Mouse (Mus musculus) brain, embryonic 14.5 days (tissue): Measurements from ENCODE around the gene Ap4m1. TPM values are rescaled to one million over a fixed set of nuclear protein-coding genes. Genes with fewer than 3 reads are reported as not detected.
A peak's percentile ranks its signal among the peaks of the same experiment; 100 is the strongest.

Experiments used
- DNase-seq: peaks from one replicate; pipeline ENCODE4 v3.0.0-alpha.2; 2011; ENCODE audit warnings: low read depth
- CTCF ChIP-seq: fragments of 200-500 bp; IDR thresholded peaks from 2 replicates; pipeline ENCODE4 v1.5.1; 2012; ENCODE audit warnings: inconsistent platforms, mild to moderate bottlenecking, moderate library complexity, borderline replicate concordance; ENCODE audit not compliant: insufficient read depth, insufficient read length; ENCODE audit errors: extremely low read depth
- POLR2A ChIP-seq: fragments of 200-500 bp; IDR thresholded peaks from 2 replicates; pipeline ENCODE4 v1.6.1; 2012; ENCODE audit warnings: mild to moderate bottlenecking, inconsistent platforms, borderline replicate concordance; ENCODE audit not compliant: poor library complexity, insufficient read depth, insufficient read length, severe bottlenecking; ENCODE audit errors: extremely low read depth
- polyA plus RNA-seq: library from polyadenylated mRNA; depleted of rRNA; stranded (reverse); fragments of >200 nt; gene quantifications from 2 replicates; pipeline ENCODE4 v1.2.3, GENCODE M21; 2012

Gene Ap4m1
- polyA plus RNA-seq, 1 experiment = 60.2 TPM

DNA sequence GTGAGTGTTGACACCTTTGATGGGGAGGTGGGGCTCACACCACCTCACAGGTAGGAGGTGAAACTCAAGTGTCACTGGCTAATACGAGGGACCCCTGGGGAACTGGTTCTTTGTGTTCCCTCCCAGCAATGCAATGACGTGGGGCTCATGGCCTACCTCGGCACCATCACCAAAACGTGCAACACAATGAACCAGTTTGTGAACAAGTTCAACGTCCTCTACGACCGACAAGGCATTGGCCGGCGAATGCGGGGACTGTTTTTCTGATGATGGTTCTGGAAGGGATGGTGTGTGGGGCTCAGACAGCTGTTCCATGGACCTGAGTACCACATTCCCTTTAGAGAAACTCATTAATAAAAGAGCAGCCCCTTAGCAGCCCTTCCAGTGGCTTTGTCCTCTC lies 8.2 kb upstream of the Ap4m1 start:
- TF ChIP-seq POLR2A (no peak), CTCF (no peak)
- DNase-seq = no peak

DNA sequence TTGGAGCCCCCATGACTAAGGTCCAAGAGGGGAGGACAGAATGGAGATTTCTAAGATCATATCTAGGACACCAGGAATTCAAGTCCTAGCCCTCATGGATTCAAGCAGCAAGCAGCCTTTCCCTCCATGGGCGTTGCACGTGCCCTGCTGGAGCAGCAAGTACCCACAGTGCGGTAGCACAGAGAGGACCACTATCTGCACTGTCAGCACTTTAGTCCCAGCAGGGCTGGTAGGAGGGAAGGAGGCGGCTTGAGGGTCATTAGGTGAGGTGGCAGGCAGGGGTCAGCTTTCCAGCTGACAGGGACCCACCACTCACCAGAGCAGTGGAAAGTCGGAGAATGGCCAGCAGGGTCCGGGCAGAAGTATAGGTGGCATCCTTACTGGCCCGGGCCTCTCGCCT lies 6.2 kb upstream of the Ap4m1 start:
- DNase-seq = no peak
- TF ChIP-seq CTCF (no peak), POLR2A (no peak)

DNA sequence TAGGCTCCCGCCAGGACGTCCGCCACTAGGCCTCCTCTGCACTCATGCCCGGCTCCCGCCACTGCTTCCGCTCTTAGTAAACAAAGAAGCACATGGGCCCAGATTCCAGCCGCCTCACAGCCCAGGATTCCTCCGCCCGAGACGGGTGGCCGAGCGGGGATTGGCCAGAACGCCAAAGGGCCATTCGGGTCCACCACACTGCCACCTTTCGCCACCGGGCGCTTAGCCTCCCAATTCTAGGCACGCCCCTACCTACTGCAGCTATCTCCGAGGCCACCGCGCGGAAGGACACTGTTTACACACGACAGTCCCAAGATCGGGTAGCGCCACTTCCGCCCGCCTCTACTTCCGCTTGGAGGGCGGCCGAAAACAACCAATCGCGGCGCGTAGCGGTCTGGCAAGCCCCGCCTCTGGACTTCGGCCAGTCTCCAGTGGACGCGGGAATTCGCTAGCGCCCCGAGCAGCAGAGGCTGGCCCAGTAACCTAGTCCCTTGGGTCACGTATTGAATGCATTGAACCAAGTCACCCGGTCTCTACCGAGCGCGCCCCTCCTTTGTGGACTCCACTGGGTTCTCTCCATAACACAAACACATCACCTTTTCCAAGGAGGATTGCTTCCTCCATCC lies 753 bp upstream of the Ap4m1 start:
- DNase-seq = peak; percentile 99
- no peak for TF ChIP-seq CTCF
- peak; percentile 50; the same call in 1 of the 2 replicates for TF ChIP-seq POLR2A

DNA sequence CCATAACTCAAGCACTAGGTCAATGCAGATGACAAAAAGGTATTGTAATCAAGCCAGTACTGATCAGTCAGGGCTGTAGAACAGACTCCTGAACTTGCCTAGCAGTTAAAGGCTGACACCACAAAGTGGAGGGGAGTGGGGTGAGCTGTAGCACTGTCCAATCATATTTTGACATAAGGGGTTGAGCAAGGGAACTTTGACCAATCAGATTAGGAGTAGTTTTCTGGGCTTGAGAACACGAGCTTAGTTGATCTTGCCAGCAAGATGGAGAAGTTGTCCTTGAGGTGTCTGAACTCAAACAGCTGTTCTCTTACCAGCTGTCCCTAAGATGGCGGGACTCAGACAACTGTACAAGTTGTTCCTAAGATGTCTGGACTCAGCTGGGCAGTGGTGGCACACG lies 1.4 kb downstream of the Ap4m1 start:
- no peak for DNase-seq
- TF ChIP-seq POLR2A (no peak), CTCF (no peak)

DNA sequence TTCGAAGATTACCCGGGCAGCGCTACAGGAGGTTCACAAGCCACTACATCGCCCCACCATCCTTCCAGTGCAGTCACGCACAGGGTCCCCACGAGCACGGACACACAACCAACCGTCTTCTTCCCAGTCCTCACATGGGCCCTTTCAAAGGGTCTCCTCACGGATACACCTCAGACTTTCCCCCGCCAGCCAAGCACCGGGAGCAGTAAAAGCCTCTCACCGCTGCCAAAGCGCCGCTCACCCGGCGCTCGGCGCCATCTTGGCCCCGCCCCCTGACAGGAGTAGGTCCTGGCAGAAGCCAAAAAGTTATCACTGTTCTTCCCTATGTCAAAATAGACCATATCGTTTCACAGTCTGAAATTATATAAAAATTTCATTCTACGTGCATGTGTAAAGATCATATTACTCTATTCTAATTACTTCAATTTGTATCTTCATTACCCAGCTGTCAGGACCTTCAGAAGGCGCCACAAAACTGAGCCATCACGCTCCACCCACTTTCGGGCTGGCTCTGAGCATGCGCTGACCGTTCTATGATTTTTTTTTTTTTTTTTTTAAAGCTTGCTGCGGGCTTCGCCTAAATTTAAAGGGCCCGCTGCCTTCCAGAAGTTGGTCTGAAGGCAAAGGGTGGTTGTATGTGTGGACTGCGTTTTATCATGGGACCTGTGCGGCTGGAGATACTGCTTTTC lies 15.3 kb downstream of the Ap4m1 start, which contains the start of the genes Taf6 and Cnpy4:
TSS of gene Taf6 (minus strand) at position 502 of the 689 bp plus-strand sequence.
TSS of gene Cnpy4 (plus strand) at position 536 of the 689 bp plus-strand sequence.
- DNase-seq = peak; percentile 96

DNA sequence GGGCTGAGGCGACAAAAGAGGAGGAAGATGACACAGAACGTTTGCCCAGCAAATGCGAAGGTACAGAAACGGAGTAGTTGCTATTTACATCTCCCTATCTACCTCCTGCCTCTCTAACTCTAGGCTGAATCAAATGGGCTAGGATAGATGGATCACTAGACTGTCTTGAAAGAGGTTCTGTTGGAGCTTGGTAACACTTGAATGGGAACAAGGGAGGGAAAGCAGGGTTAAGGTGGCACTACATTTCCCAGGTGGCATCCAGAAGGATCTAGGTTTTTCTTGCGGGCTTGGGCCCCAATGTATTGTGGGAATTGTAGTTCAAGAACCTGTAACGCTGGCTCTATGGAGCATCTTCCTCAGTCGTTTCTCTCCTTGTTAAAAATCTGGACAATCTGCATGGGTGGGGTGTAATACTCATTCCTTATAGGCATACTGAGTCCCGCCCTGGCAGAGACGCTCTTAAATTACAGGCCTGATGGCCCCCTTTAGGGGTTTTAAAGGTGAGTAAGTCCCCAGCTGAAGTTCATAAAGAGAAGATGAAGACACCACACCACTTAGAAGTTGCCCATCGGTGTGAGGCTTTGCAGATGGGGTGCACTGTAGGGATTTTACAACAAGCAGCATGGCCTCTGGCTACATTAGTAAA lies 16.0 kb downstream of the Ap4m1 start:
- peak; percentile 97 for DNase-seq
- TF ChIP-seq CTCF (no peak), POLR2A (no peak)

More for the DNA sequence above, 15.3 kb downstream of the Ap4m1 start, which contains the start of the genes Taf6 and Cnpy4:
- TF ChIP-seq CTCF = no peak
- peak; percentile 96; the same call in 1 of the 2 replicates for TF ChIP-seq POLR2A

DNA sequence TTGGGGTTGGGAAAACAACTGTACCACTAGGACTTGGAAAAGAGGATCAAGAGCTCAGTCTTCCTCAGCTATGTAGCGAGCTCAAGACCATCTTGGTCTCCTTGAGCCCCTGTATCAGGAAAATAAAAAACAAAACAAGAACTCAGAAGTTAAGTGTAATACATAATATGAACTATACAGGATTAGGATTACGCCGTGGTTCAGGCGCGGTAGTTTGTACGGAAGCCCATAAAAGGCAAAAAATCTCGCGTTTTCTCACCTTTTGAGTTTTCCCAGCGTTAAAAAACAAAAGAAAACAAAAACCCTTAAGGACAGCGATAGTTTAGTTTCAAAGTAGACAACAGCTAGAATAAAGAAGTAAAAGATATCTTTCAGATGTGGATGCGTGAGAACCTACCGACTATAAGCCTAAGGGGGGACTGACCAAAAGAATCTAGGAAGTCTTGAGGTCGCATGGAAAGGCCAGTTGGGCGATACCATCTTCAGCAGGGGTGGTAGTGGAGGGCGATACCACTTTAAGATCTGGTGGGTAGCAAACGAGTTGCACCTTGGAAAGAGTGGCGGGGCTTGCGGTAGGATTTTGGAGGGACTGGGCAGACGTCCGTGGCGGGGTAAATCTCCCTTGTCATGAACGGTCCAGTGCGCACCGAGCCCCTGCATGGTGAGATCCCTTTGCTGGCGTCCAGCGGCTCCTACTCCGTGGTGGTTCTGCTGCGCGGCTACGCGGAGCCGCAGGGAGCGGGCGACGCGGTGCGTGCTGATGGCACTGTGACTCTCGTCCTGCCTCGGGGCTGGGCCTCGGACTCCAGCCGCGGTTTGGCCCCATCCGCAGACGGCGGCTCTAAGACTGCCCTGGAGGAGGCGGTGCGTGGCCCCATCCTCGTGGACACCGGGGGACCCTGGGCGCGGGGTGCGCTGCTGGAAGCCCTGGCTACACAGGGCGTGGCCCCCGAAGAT lies 22.2 kb downstream of the Ap4m1 start, which contains the start of gene Mblac1:
TSS of gene Mblac1 (plus strand) at position 544 of the 957 bp plus-strand sequence.
- DNase-seq = peak; percentile 96
- no peak for TF ChIP-seq CTCF
- peak; percentile 55; the same call in 1 of the 2 replicates for TF ChIP-seq POLR2A

DNA sequence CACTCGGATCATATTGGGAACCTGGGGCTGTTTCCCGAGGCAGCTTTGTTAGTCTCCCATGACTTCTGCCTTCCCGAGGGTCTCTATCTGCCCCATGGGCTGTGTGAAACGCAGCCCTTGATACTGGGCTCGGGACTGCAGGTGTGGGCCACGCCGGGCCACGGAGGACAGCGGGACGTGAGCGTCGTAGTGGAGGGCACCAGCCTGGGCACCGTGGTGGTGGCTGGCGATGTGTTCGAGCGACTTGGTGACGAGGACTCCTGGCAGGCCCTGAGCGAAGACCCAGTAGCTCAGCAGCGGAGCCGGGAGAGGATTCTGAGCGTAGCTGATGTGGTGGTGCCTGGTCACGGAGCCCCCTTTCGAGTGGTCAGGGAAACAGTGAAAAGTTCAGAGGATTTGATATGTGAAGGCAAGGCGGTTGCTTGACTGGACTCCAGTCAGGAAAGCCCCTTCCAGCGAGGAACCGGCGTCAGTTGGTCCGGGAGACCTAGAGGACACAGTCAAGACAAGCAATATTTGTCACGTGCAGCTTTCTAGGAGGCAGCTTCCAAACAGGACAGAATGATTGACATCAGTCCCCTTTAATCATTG lies 23.0 kb downstream of the Ap4m1 start:
- 0 out of 2 replicates have a peak, but pooled peaks have one; percentile 19 for TF ChIP-seq POLR2A
- no peak for TF ChIP-seq CTCF
- peak; percentile 64 for DNase-seq

DNA sequence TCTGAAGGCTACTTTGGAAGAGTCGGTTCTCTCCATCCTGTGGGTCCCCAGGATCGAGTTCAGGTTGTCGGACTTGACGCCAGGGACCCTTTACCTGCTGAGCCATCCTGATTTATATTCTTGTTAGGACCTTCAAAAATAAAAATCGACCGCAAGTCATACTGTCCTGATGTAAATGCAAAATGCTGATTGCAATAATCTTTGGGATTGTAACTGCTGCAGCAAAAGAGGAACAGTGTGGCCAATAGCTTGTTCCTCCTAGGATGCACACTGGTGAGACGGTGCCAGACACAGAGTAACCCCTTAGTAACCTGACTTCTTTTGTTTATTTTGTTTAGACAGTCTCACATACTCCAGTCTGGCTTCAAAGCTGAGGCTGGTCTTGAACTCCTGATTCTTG lies 23.7 kb downstream of the Ap4m1 start:
- no peak for DNase-seq
- TF ChIP-seq POLR2A (no peak), CTCF (no peak)

DNA sequence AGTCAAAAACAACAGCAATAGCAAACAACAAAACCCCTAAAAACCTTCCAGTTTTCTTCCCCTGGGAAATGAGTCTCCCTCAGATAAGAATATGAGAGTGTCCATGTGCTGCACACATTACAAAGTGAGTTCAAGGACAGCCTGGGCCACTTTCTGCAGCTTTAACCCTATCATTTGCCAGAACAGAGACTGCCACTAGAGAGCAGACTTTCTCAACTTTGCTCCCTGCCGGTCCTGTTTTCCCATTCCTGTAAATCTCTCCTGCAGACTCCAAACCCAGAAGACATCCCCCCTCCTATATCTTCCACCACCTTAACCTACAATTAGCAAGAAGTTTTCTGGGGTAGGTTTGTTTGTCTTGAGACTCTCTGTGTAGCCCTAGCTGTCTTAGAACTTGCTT lies 27.8 kb downstream of the Ap4m1 start:
- TF ChIP-seq CTCF (peak; percentile 53; the same call in 1 of the 2 replicates), POLR2A (no peak)
- DNase-seq = peak; percentile 44

DNA sequence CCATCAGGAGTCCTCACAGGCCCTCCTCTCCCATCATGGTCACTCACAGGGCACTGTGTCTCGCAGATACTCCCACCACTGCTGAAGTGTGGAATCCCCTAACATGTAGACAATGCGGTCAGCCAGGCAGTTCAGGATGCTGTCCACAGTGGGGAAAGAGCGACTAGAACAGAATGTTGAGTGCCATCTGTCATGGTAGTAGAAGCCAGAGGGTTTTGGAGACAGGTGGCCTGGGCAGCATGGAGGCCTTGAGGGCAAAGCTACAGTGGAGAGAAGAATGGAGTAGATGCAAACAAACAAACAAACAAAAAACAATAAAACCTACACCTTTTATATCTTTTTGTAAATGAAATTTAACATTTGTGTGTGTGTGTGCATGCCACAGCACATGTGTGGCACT lies 30.3 kb downstream of the Ap4m1 start:
- DNase-seq = no peak
- no peak for TF ChIP-seq POLR2A
- TF ChIP-seq CTCF = no peak

DNA sequence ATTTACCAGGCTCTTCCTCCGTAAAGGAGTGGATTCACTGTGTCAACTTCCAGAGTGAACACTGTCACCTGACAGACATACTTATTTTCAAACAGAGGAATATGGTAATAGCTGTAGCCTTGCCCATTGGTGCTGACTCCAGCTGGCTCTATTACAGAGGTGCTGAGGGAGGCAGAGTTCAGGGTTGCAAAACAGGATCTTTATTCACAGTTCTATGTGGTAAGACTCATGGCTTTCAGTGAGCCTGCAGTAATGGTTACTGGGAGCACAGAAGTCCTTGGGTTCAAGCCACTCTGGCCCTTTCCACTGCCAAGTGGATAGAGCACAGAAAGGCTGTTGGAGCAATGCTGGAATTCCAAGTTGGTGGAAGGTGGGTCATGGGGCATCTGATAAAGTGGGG lies 35.5 kb downstream of the Ap4m1 start:
- DNase-seq = no peak

More for the DNA sequence above, 35.5 kb downstream of the Ap4m1 start:
- no peak for TF ChIP-seq POLR2A
- TF ChIP-seq CTCF = no peak
